Mouse (Mus musculus) cortical plate, adult 2 months (tissue): ENCODE measurements around the gene Nadsyn1.

ENCODE experiments used
- CTCF ChIP-seq: fragments of 200-500 bp; IDR thresholded peaks from 2 replicates; pipeline ENCODE4 v1.5.1; 2011; ENCODE audit warnings: mild to moderate bottlenecking, control low read depth, low read length; ENCODE audit not compliant: insufficient read depth; ENCODE audit errors: extremely low read depth
- POLR2A ChIP-seq: fragments of 200-500 bp; IDR thresholded peaks from 2 replicates; pipeline ENCODE4 v1.6.1; 2011; ENCODE audit warnings: mild to moderate bottlenecking, low read length, control low read depth; ENCODE audit not compliant: insufficient read depth; ENCODE audit errors: extremely low read depth

DNA sequence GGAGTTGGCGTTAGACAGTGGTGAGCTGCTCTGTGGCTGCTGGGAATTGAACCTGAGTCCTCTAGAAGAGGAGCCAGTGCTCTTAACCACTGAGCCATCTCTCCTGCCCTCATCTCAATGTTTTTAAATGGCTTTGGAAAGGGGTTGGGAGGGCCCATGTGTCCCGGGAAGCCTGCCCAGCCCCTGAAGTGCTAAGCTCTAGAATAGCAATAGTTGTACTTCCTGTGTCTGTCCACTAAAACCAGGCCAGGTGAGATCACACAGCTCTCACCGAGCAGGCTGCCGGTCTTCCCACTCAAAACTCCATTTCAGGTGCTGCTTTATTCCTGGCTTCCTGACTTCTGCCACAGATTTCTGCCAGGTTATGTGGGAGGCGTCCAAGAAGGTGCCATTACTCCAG lies 17.5 kb upstream of the Nadsyn1 start:
- TF ChIP-seq CTCF (no peak), POLR2A (no peak)
